Mouse (Mus musculus): ENCODE results near the gene Nt5m. TPM values are rescaled to one million over a fixed set of nuclear protein-coding genes. Genes with fewer than 3 reads are reported as not detected.
A peak's percentile ranks its signal among the peaks of the same experiment; 100 is the strongest.

Gene Nt5m
- polyA plus RNA-seq, 2 experiments: 8.9 to 10.6 TPM

DNA sequence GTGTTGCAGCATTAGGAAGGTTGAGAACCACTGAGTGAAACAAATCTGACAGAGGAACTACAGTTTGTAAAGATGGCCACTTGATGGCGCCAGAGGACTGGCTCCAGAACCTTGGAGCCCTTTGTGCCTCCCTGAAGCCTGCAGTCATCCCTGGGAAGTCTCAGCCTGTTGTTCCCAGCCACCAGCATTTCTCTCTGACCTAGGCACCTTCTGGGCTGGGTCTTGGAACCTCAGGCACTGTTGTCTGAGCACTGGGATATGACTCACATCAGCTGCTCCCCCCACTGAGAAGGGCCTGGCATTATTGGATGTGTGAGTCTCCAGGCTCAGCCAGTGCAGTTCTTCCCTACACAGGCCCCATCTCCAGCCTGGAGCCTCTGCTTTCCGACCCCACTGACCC, 40.8 kb downstream of the Nt5m start:
- Histone ChIP-seq H3K9me3 (ENCODE audit: control insufficient read depth, low read length) (no peaks in the 10 kb centered on the region), H3K27me3 (ENCODE audit: control insufficient read depth, insufficient read depth, low read length) (no peaks in the 10 kb centered on the region), H3K9ac (replicated peaks) (no peak overlapping the region), H3K4me2 (ENCODE audit: low read depth) (no peak overlapping the region), H3K4me1 (replicated peaks; ENCODE audit: control insufficient read depth in 2 of 2, insufficient read depth in 2 of 2, low read length in 1 of 2) (no peaks in the 10 kb centered on the region), H3K4me3 (ENCODE audit: insufficient read depth in 1 of 2, low read depth in 2 of 2, low read length in 2 of 2) (no peak overlapping the region), H3K27ac (no peak overlapping the region), H3K36me3 (replicated peaks; ENCODE audit: control insufficient read depth, insufficient read depth, low read depth) (no peaks in the 10 kb centered on the region)
- peak; percentile 32 to 54 (median 45) for DNase-seq (ENCODE audit: low read depth in 3 of 3, low spot score in 3 of 3)
- no peak for ATAC-seq (ENCODE audit: insufficient read depth)
- 17% methylated on average over 2 of the region's 2 CpGs for WGBS (ENCODE audit: insufficient replicate concordance)
- TF ChIP-seq EP300 (IDR thresholded peaks at IDR 0.05; ENCODE audit: low read depth) (no peak), CTCF (IDR thresholded peaks at IDR 0.05; ENCODE audit: low read depth) (peak; percentile 89)

DNA sequence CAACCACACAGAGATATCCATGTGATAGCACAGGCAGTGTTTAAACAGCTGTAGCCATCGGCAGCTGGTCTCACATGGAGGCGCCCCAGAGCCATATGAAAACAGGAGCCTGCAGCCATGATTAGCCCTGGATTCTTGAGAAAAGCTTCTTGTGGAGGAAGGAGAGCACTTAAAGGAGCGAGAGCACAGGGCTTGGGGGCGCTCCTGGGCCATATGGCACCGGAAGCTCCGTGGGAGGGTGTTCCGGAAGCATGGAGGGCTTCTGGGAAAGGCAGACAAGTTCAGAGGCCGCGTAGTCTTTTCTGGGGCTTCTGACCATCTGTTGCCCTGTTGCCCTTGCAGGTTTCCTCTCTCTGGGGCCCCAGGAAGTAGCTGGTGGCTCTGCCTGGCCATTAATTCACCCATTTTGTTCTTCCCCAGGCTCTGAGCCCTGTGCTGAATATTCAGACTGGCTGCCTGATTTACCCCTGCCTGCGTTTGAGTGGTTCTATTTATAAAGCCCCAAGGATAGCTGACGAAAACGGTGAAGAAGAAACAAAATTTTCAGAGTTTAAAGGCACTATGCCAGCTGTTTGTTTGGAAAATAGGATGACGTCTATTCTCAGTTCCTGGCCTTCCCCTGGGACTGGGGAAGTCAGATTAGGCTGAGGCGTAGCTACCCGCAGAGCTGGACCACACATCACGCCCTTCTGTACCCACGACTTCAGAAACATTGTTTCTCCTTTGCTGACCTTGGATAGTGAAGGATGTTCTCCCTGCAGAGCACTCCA, 46.2 kb downstream of the Nt5m start:
- Histone ChIP-seq H3K4me1 (replicated peaks; ENCODE audit: control insufficient read depth in 2 of 2, insufficient read depth in 2 of 2, low read length in 1 of 2) (peaks cover 2 to 11% of the 10 kb centered on the region in 2 experiments; a peak in 3 of 4 replicates), H3K9me3 (ENCODE audit: control insufficient read depth, low read length) (no peaks in the 10 kb centered on the region), H3K4me3 (ENCODE audit: insufficient read depth in 1 of 2, low read depth in 2 of 2, low read length in 2 of 2) (no peak overlapping the region), H3K36me3 (replicated peaks; ENCODE audit: control insufficient read depth, insufficient read depth, low read depth) (no peaks in the 10 kb centered on the region), H3K27ac (no peak overlapping the region), H3K27me3 (ENCODE audit: control insufficient read depth, insufficient read depth, low read length) (no peaks in the 10 kb centered on the region), H3K9ac (replicated peaks) (no peak overlapping the region), H3K4me2 (ENCODE audit: low read depth) (no peak overlapping the region)
- peak; percentile 6 to 23 (median 10) for DNase-seq (ENCODE audit: low read depth in 3 of 3, low spot score in 3 of 3)
- TF ChIP-seq CTCF (IDR thresholded peaks at IDR 0.05; ENCODE audit: low read depth): 0 out of 2 replicates have a peak, but pooled peaks have one; percentile 10
- TF ChIP-seq EP300 (IDR thresholded peaks at IDR 0.05; ENCODE audit: low read depth): no peak
- 19% methylated on average over 17 of the region's 17 CpGs for WGBS (ENCODE audit: insufficient replicate concordance)
- peak; percentile 56; the same call in 1 of the 2 replicates for ATAC-seq (ENCODE audit: insufficient read depth)

DNA sequence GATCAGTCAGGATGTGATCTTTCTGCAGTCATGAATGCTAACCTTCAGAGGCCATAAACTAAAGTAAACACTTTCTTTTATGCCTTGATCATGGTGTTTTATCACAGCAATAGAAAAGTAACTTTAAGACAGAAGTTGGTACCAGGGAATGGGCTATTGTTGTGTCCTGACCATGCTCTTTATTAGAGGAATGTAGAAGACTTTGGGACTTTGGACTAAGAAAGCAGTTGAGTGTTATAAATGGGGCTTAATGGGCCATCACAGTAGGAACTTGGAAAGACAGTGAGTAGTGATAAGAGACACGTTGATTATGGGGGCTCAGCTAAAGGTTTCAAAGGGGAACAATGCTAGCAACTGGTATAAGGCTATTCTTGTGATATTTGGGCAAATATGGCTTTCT, 47.7 kb downstream of the Nt5m start:
- 32% methylated on average over 1 of the region's 1 CpGs for WGBS (ENCODE audit: insufficient replicate concordance)
- no peak overlapping the region for H3K4me2 ChIP-seq (ENCODE audit: low read depth)
- no peak overlapping the region for H3K9ac ChIP-seq (replicated peaks)
- DNase-seq (ENCODE audit: low read depth in 3 of 3, low spot score in 3 of 3): no peak
- peaks cover 2 to 11% of the 10 kb centered on the region in 2 experiments; a peak in 3 of 4 replicates for H3K4me1 ChIP-seq (replicated peaks; ENCODE audit: control insufficient read depth in 2 of 2, insufficient read depth in 2 of 2, low read length in 1 of 2)
- H3K9me3 ChIP-seq (ENCODE audit: control insufficient read depth, low read length): no peaks in the 10 kb centered on the region
- H3K27me3 ChIP-seq (ENCODE audit: control insufficient read depth, insufficient read depth, low read length): no peaks in the 10 kb centered on the region
- no peak overlapping the region for H3K4me3 ChIP-seq (ENCODE audit: insufficient read depth in 1 of 2, low read depth in 2 of 2, low read length in 2 of 2)
- no peak overlapping the region for H3K27ac ChIP-seq
- no peak for ATAC-seq (ENCODE audit: insufficient read depth)
- H3K36me3 ChIP-seq (replicated peaks; ENCODE audit: control insufficient read depth, insufficient read depth, low read depth): no peaks in the 10 kb centered on the region
- TF ChIP-seq EP300 (IDR thresholded peaks at IDR 0.05; ENCODE audit: low read depth) (no peak), CTCF (IDR thresholded peaks at IDR 0.05; ENCODE audit: low read depth) (no peak)

DNA sequence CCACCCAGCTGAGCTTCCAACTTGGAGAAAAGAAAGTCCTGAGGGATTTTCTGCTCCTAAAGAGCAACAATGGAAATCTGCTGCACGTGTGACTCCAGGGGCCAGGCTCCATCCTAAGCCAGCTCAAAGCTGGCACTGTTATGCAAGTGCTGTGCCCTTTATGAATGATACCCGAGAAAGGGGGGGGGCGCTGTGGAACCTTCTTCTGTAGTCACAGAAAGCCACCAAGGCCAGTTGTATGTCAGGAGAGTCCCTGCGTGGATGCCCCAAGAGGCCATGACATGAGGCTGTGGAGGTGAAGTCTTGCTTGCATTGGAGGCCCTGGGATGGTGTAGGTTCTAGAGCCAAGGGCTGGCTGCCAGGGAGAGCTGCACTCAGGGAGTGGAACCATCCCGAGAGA, 48.9 kb downstream of the Nt5m start:
- no peaks in the 10 kb centered on the region for H3K27me3 ChIP-seq (ENCODE audit: control insufficient read depth, insufficient read depth, low read length)
- H3K4me2 ChIP-seq (ENCODE audit: low read depth): no peak overlapping the region
- H3K4me1 ChIP-seq (replicated peaks; ENCODE audit: control insufficient read depth in 2 of 2, insufficient read depth in 2 of 2, low read length in 1 of 2): peaks cover 2 to 11% of the 10 kb centered on the region in 2 experiments; a peak in 3 of 4 replicates
- 67% methylated on average over 5 of the region's 5 CpGs for WGBS (ENCODE audit: insufficient replicate concordance)
- DNase-seq (ENCODE audit: low read depth in 3 of 3, low spot score in 3 of 3): no peak
- H3K27ac ChIP-seq: no peak overlapping the region
- no peak for ATAC-seq (ENCODE audit: insufficient read depth)
- no peak overlapping the region for H3K9ac ChIP-seq (replicated peaks)
- H3K9me3 ChIP-seq (ENCODE audit: control insufficient read depth, low read length): no peaks in the 10 kb centered on the region
- TF ChIP-seq EP300 (IDR thresholded peaks at IDR 0.05; ENCODE audit: low read depth) (no peak), CTCF (IDR thresholded peaks at IDR 0.05; ENCODE audit: low read depth) (no peak)
- H3K4me3 ChIP-seq (ENCODE audit: insufficient read depth in 1 of 2, low read depth in 2 of 2, low read length in 2 of 2): no peak overlapping the region
- no peaks in the 10 kb centered on the region for H3K36me3 ChIP-seq (replicated peaks; ENCODE audit: control insufficient read depth, insufficient read depth, low read depth)

DNA sequence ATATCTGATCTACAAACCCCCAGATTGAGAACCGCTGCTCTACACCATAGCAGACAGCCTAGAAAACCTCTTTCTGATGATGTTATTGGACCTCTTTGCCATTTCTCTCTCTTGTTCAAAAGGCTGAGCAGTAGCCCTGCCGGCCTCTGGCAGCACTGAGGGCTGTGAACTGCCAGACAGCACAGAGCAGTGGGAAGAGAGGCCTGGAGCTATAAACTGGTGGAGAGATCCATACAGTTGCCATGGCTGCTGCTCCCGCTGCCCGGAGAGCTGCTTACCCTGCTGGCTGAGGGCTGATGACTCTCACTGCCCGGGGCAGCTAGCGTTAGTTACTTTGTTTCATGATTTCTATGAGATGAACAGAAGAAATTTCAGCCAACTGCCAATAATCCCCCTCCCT, 52.6 kb downstream of the Nt5m start:
- no peak for TF ChIP-seq CTCF (IDR thresholded peaks at IDR 0.05; ENCODE audit: low read depth)
- no peak for TF ChIP-seq EP300 (IDR thresholded peaks at IDR 0.05; ENCODE audit: low read depth)
- H3K9ac ChIP-seq (replicated peaks): no peak overlapping the region
- ATAC-seq (ENCODE audit: insufficient read depth) (no peak), DNase-seq (ENCODE audit: low read depth in 3 of 3, low spot score in 3 of 3) (no peak)
- WGBS (ENCODE audit: insufficient replicate concordance): 70% methylated on average over 6 of the region's 6 CpGs
- H3K4me2 ChIP-seq (ENCODE audit: low read depth): no peak overlapping the region
- H3K4me1 ChIP-seq (replicated peaks; ENCODE audit: control insufficient read depth in 2 of 2, insufficient read depth in 2 of 2, low read length in 1 of 2): no peaks in the 10 kb centered on the region; a peak in 1 of 4 replicates
- no peak overlapping the region for H3K4me3 ChIP-seq (ENCODE audit: insufficient read depth in 1 of 2, low read depth in 2 of 2, low read length in 2 of 2)
- H3K27me3 ChIP-seq (ENCODE audit: control insufficient read depth, insufficient read depth, low read length): no peaks in the 10 kb centered on the region
- H3K9me3 ChIP-seq (ENCODE audit: control insufficient read depth, low read length): no peaks in the 10 kb centered on the region
- no peaks in the 10 kb centered on the region for H3K36me3 ChIP-seq (replicated peaks; ENCODE audit: control insufficient read depth, insufficient read depth, low read depth)
- no peak overlapping the region for H3K27ac ChIP-seq

Data from liver, embryonic 14.5 days (tissue).